Mouse (Mus musculus) stomach, postnatal 0 days (tissue): ENCODE measurements at regions not wholly inside any gene's neighbourhood (a gene's known extent, or its start where the extent isn't known, plus 50 kb on each side); places are given as distances from the start of the nearest gene placed in this dataset.

ENCODE experiments used
- ATAC-seq: fragments of 200-750 bp; cut with Nextera tagmentation; 2 replicates; pipeline ENCODE4 v1.8.0; 2017; ENCODE audit not compliant: low FRiP score, low TSS enrichment
- DNase-seq: peaks from one replicate; pipeline ENCODE4 v3.0.0-alpha.2; 2016; ENCODE audit warnings: low spot score
- H3K27ac ChIP-seq: fragments of 300-500 bp; sonication (generic); replicated peaks from 2 replicates; pipeline ENCODE4 v1.5.1; 2014; ENCODE audit warnings: mild to moderate bottlenecking, control low read depth
- H3K27me3 ChIP-seq: fragments of 300-500 bp; sonication (generic); 2 replicates; pipeline ENCODE4 v1.6.1; 2014; ENCODE audit warnings: low read length; ENCODE audit not compliant: control insufficient read depth, insufficient read depth
- H3K36me3 ChIP-seq: fragments of 300-500 bp; sonication (generic); 2 replicates; pipeline ENCODE4 v1.6.1; 2014; ENCODE audit warnings: low read length, mixed read lengths; ENCODE audit not compliant: control insufficient read depth, insufficient read depth
- H3K4me1 ChIP-seq: fragments of 300-500 bp; sonication (generic); replicated peaks from 2 replicates; pipeline ENCODE4 v1.6.1; 2014; ENCODE audit warnings: antibody characterized with exemption; ENCODE audit not compliant: control insufficient read depth, insufficient read depth
- H3K4me2 ChIP-seq: fragments of 300-500 bp; sonication (generic); replicated peaks from 2 replicates; pipeline ENCODE4 v1.6.1; 2014; ENCODE audit warnings: low read depth, mild to moderate bottlenecking, control low read depth, moderate library complexity
- H3K4me3 ChIP-seq: fragments of 300-500 bp; sonication (generic); 2 replicates; pipeline ENCODE4 v1.5.1; 2014; ENCODE audit warnings: low read depth, low read length, control low read depth
- H3K9ac ChIP-seq: fragments of 300-500 bp; sonication (generic); 2 replicates; pipeline ENCODE4 v1.6.1; 2014; ENCODE audit warnings: mild to moderate bottlenecking, low read length, control low read depth, mixed read lengths
- H3K9me3 ChIP-seq: fragments of 300-500 bp; sonication (generic); 2 replicates; pipeline ENCODE4 v1.6.1; 2016; ENCODE audit warnings: low read length; ENCODE audit not compliant: control insufficient read depth
- CTCF ChIP-seq: IDR thresholded peaks from 2 replicates; pipeline ENCODE4 v1.5.1; 2016; ENCODE audit warnings: antibody characterized with exemption, low read depth, mild to moderate bottlenecking, moderate library complexity
- EP300 ChIP-seq: optimal IDR thresholded peaks from 2 replicates; pipeline ENCODE3; 2016; ENCODE audit warnings: antibody characterized with exemption
- WGBS: fragments of 180-500 bp; shearing (Covaris S2); extraction: QIAGEN DNeasy Blood & Tissue Kit; methylation state at CpG from one replicate; pipeline ENCODE4 v1.1.7; 2014; 5-methylcytosine and 5-hydroxymethylcytosine counted together

- TF ChIP-seq EP300, result no peak
- TF ChIP-seq CTCF, result no peak
- Histone ChIP-seq H3K36me3 (no peaks in the 10 kb centered on the region), H3K9ac (no peak overlapping the region), H3K9me3 (no peaks in the 10 kb centered on the region), H3K4me2 (no peak overlapping the region), H3K4me1 (no peaks in the 10 kb centered on the region), H3K4me3 (no peak overlapping the region), H3K27ac (no peak overlapping the region), H3K27me3 (no peaks in the 10 kb centered on the region)
- DNase-seq (no peak), ATAC-seq (no peak)
Measured at GRCm38 (mm10) chr1:193544804-193545203, 174.7 kb upstream of the Camk1g start.

GRCm38 (mm10) chr1:193543834-193544233 is 173.7 kb upstream of the Camk1g start:
- Histone ChIP-seq H3K9ac (no peak overlapping the region), H3K9me3 (no peaks in the 10 kb centered on the region), H3K4me3 (no peak overlapping the region), H3K4me1 (no peaks in the 10 kb centered on the region), H3K27me3 (no peaks in the 10 kb centered on the region), H3K27ac (no peak overlapping the region), H3K4me2 (no peak overlapping the region), H3K36me3 (no peaks in the 10 kb centered on the region)
- 30% methylated on average over 3 of the region's 3 CpGs for WGBS
- ATAC-seq, result no peak
- no peak for DNase-seq
- TF ChIP-seq EP300 (no peak), CTCF (no peak)

- DNase-seq, result no peak
- H3K4me3 ChIP-seq, result no peak overlapping the region
- H3K9me3 ChIP-seq, result no peaks in the 10 kb centered on the region
- 59% methylated on average over 4 of the region's 4 CpGs for WGBS
- no peak overlapping the region for H3K27ac ChIP-seq
- no peaks in the 10 kb centered on the region for H3K36me3 ChIP-seq
- H3K4me2 ChIP-seq, result no peak overlapping the region
- no peaks in the 10 kb centered on the region for H3K4me1 ChIP-seq
- no peak for TF ChIP-seq EP300
- TF ChIP-seq CTCF, result no peak
- no peak overlapping the region for H3K9ac ChIP-seq
- H3K27me3 ChIP-seq, result no peaks in the 10 kb centered on the region
- no peak for ATAC-seq
Measured at GRCm38 (mm10) chr1:193543284-193543683, 173.2 kb upstream of the Camk1g start.

GRCm38 (mm10) chr1:193541934-193542580 is 172.0 kb upstream of the Camk1g start:
- Histone ChIP-seq H3K9ac (no peak overlapping the region), H3K9me3 (no peaks in the 10 kb centered on the region), H3K4me2 (no peak overlapping the region), H3K4me1 (no peaks in the 10 kb centered on the region), H3K4me3 (no peak overlapping the region), H3K27ac (no peak overlapping the region), H3K27me3 (no peaks in the 10 kb centered on the region), H3K36me3 (no peaks in the 10 kb centered on the region)
- no peak for ATAC-seq
- TF ChIP-seq CTCF, result no peak
- TF ChIP-seq EP300, result no peak
- DNase-seq, result no peak
- WGBS, result 41% methylated on average over 13 of the region's 13 CpGs

DNA sequence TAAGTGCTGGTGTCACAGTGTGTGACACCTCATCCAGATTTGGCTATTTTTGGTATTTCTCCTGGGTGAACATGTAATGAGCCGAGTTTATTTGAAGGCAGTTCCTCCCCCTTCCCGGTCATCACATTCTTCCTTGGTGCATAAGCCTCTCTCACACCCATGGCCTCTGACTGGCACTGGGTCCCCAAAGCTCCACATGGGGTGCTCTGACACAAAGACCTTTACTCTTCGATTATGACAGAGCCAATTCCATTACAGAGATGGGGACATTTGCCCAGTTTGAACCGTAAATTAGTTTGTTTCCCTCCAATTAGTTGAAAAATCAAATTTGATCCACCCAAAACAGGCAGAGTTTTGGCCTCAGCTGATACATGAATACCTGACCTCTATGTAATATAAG is 171.2 kb upstream of the Camk1g start:
- TF ChIP-seq EP300, result no peak
- no peak for TF ChIP-seq CTCF
- DNase-seq (no peak), ATAC-seq (no peak)
- H3K36me3 ChIP-seq, result no peaks in the 10 kb centered on the region
- H3K4me2 ChIP-seq, result no peak overlapping the region
- 83% methylated on average over 4 of the region's 4 CpGs for WGBS
- no peak overlapping the region for H3K27ac ChIP-seq
- no peaks in the 10 kb centered on the region for H3K27me3 ChIP-seq
- no peak overlapping the region for H3K9ac ChIP-seq
- no peaks in the 10 kb centered on the region for H3K9me3 ChIP-seq
- H3K4me3 ChIP-seq, result no peak overlapping the region
- no peaks in the 10 kb centered on the region for H3K4me1 ChIP-seq

- TF ChIP-seq CTCF, result no peak
- no peak for TF ChIP-seq EP300
- WGBS, result 68% methylated on average over 5 of the region's 5 CpGs
- no peak overlapping the region for H3K4me2 ChIP-seq
- H3K9me3 ChIP-seq, result no peaks in the 10 kb centered on the region
- ATAC-seq, result no peak
- no peaks in the 10 kb centered on the region for H3K36me3 ChIP-seq
- H3K27me3 ChIP-seq, result no peaks in the 10 kb centered on the region
- H3K27ac ChIP-seq, result no peak overlapping the region
- DNase-seq, result no peak
- no peak overlapping the region for H3K9ac ChIP-seq
- no peak overlapping the region for H3K4me3 ChIP-seq
- H3K4me1 ChIP-seq, result no peaks in the 10 kb centered on the region
Measured at GRCm38 (mm10) chr1:193540486-193540885, 170.4 kb upstream of the Camk1g start.
